Mouse (Mus musculus) embryonic facial prominence, embryonic 14.5 days (tissue): ENCODE data around the gene Sf1. TPM values are rescaled to one million over a fixed set of nuclear protein-coding genes. Genes with fewer than 3 reads are reported as not detected.

Source experiments
- ATAC-seq: fragments of 200-750 bp; cut with Nextera tagmentation; 2 replicates; pipeline ENCODE4 v1.8.0; 2017; ENCODE audit warnings: low read depth, moderate number of reproducible peaks, moderate TSS enrichment
- DNase-seq: peaks from one replicate; pipeline ENCODE4 v3.0.0-alpha.2; 2015; ENCODE audit warnings: low spot score
- H3K27ac ChIP-seq: fragments of 300-500 bp; sonication (generic); replicated peaks from 2 replicates; pipeline ENCODE4 v1.5.1; 2014; ENCODE audit warnings: low read depth, mild to moderate bottlenecking, low read length, moderate library complexity
- H3K27me3 ChIP-seq: fragments of 300-500 bp; sonication (generic); replicated peaks from 2 replicates; pipeline ENCODE4 v1.6.1; 2014; ENCODE audit warnings: low read length; ENCODE audit not compliant: control insufficient read depth, insufficient read depth
- H3K36me3 ChIP-seq: fragments of 300-500 bp; sonication (generic); 2 replicates; pipeline ENCODE4 v1.6.1; 2014; ENCODE audit warnings: low read length, mixed read lengths; ENCODE audit not compliant: control insufficient read depth, insufficient read depth
- H3K4me1 ChIP-seq: fragments of 300-500 bp; sonication (generic); 2 replicates; pipeline ENCODE4 v1.6.1; 2014; ENCODE audit warnings: antibody characterized with exemption, low read length; ENCODE audit not compliant: control insufficient read depth, insufficient read depth
- H3K4me2 ChIP-seq: fragments of 300-500 bp; sonication (generic); 2 replicates; pipeline ENCODE4 v1.6.1; 2014; ENCODE audit warnings: low read depth, mild to moderate bottlenecking, low read length, moderate library complexity, mixed read lengths
- H3K4me3 ChIP-seq: fragments of 300-500 bp; sonication (generic); 2 replicates; pipeline ENCODE4 v1.5.1; 2014; ENCODE audit warnings: low read depth, mild to moderate bottlenecking, low read length
- H3K9ac ChIP-seq: fragments of 300-500 bp; sonication (generic); 2 replicates; pipeline ENCODE4 v1.6.1; 2014; ENCODE audit warnings: low read depth, mild to moderate bottlenecking, low read length, moderate library complexity, mixed read lengths
- H3K9me3 ChIP-seq: fragments of 300-500 bp; sonication (generic); 2 replicates; pipeline ENCODE4 v1.6.1; 2016; ENCODE audit warnings: low read length; ENCODE audit not compliant: control insufficient read depth
- WGBS: fragments of 180-500 bp; shearing (Covaris S2); extraction: QIAGEN DNeasy Blood & Tissue Kit; methylation state at CpG from one replicate; pipeline ENCODE4 v1.1.7; 2014; 5-methylcytosine and 5-hydroxymethylcytosine counted together
- polyA plus RNA-seq: library from polyadenylated mRNA; unstranded; fragments of >200 nt; fragmentation: Nextera tagmentation; extraction: Ambion mirVana; gene quantifications from 2 replicates; pipeline ENCODE4 v1.2.1, GENCODE M21; 2014

Sf1 gene
- polyA plus RNA-seq, 1 experiment from 2014 or later: 135 TPM

GRCm38 (mm10) chr19:6363091-6363410 is 439 bp upstream of the Sf1 start:
- Histone ChIP-seq H3K36me3 (peaks cover 34% of the 10 kb centered on the region), H3K4me1 (peaks cover 10% of the 10 kb centered on the region), H3K4me3 (peak overlapping the region; percentile 99), H3K4me2 (peak overlapping the region; percentile 60), H3K9ac (peak overlapping the region; percentile 100), H3K27me3 (no peaks in the 10 kb centered on the region), H3K9me3 (no peaks in the 10 kb centered on the region), H3K27ac (peak overlapping the region; percentile 99)
- DNase-seq (no peak), ATAC-seq (no peak)
- 0% methylated on average over 11 of the region's 11 CpGs for WGBS

- Histone ChIP-seq H3K27ac (peak overlapping the region; percentile 99), H3K9ac (peak overlapping the region; percentile 100), H3K27me3 (no peaks in the 10 kb centered on the region), H3K4me1 (peaks cover 10% of the 10 kb centered on the region), H3K9me3 (no peaks in the 10 kb centered on the region), H3K4me3 (peak overlapping the region; percentile 99), H3K4me2 (peak overlapping the region; percentile 60), H3K36me3 (peaks cover 46% of the 10 kb centered on the region)
- DNase-seq: peak; percentile 94
- ATAC-seq: no peak
- 0% methylated on average over 36 of the region's 55 CpGs for WGBS
Observed at GRCm38 (mm10) chr19:6364317-6364725, 831 bp downstream of the Sf1 start.

- Histone ChIP-seq H3K27ac (peak overlapping the region; percentile 99; the same call in 1 of the 2 replicates), H3K36me3 (peaks cover 51% of the 10 kb centered on the region)
- WGBS: 4% methylated on average over 2 of the region's 2 CpGs
Observed at GRCm38 (mm10) chr19:6364842-6365241, 1.4 kb downstream of the Sf1 start.

GRCm38 (mm10) chr19:6370175-6370574 is 6.7 kb downstream of the Sf1 start:
- Histone ChIP-seq H3K9ac (no peak overlapping the region), H3K27ac (no peak overlapping the region), H3K36me3 (peaks cover 98% of the 10 kb centered on the region), H3K9me3 (no peaks in the 10 kb centered on the region), H3K27me3 (no peaks in the 10 kb centered on the region), H3K4me2 (no peak overlapping the region), H3K4me3 (no peak overlapping the region), H3K4me1 (peaks cover 6% of the 10 kb centered on the region)
- ATAC-seq (no peak), DNase-seq (no peak)
- 85% methylated on average over 2 of the region's 2 CpGs for WGBS

More at GRCm38 (mm10) chr19:6364842-6365241, 1.4 kb downstream of the Sf1 start:
- Histone ChIP-seq H3K4me1 (peaks cover 10% of the 10 kb centered on the region), H3K4me3 (peak overlapping the region; percentile 99), H3K27me3 (no peaks in the 10 kb centered on the region), H3K9ac (peak overlapping the region; percentile 100), H3K4me2 (peak overlapping the region; percentile 60), H3K9me3 (no peaks in the 10 kb centered on the region)
- ATAC-seq (no peak), DNase-seq (no peak)

- H3K4me2 ChIP-seq: no peak overlapping the region
- no peaks in the 10 kb centered on the region for H3K9me3 ChIP-seq
- H3K27ac ChIP-seq: no peak overlapping the region
- no peak overlapping the region for H3K9ac ChIP-seq
- H3K36me3 ChIP-seq: peaks cover 99% of the 10 kb centered on the region
- 94% methylated on average over 3 of the region's 3 CpGs for WGBS
- no peaks in the 10 kb centered on the region for H3K27me3 ChIP-seq
- no peak for ATAC-seq
- no peak overlapping the region for H3K4me3 ChIP-seq
- H3K4me1 ChIP-seq: no peaks in the 10 kb centered on the region
- no peak for DNase-seq
Observed at GRCm38 (mm10) chr19:6372433-6372832, 8.9 kb downstream of the Sf1 start.

GRCm38 (mm10) chr19:6373539-6374400 is 10.3 kb downstream of the Sf1 start:
- Histone ChIP-seq H3K4me2 (no peak overlapping the region), H3K9me3 (no peaks in the 10 kb centered on the region), H3K36me3 (peaks cover 99% of the 10 kb centered on the region), H3K4me1 (no peaks in the 10 kb centered on the region), H3K27me3 (no peaks in the 10 kb centered on the region), H3K9ac (no peak overlapping the region), H3K4me3 (no peak overlapping the region), H3K27ac (no peak overlapping the region)
- DNase-seq (peak; percentile 64), ATAC-seq (no peak)
- 69% methylated on average over 12 of the region's 12 CpGs for WGBS

- ATAC-seq (no peak), DNase-seq (no peak)
- Histone ChIP-seq H3K9ac (no peak overlapping the region), H3K36me3 (peaks cover 97% of the 10 kb centered on the region), H3K4me1 (no peaks in the 10 kb centered on the region), H3K27ac (no peak overlapping the region), H3K4me2 (no peak overlapping the region), H3K27me3 (no peaks in the 10 kb centered on the region), H3K4me3 (no peak overlapping the region), H3K9me3 (no peaks in the 10 kb centered on the region)
- whole genome bisulfite sequencing: 100% methylated on average over 6 of the region's 10 CpGs
Observed at GRCm38 (mm10) chr19:6374571-6374970, 11.1 kb downstream of the Sf1 start.

- H3K4me2 ChIP-seq: no peak overlapping the region
- no peak overlapping the region for H3K27ac ChIP-seq
- H3K9me3 ChIP-seq: no peaks in the 10 kb centered on the region
- no peaks in the 10 kb centered on the region for H3K27me3 ChIP-seq
- no peaks in the 10 kb centered on the region for H3K4me1 ChIP-seq
- H3K4me3 ChIP-seq: no peak overlapping the region
- no peak for ATAC-seq
- DNase-seq: no peak
- H3K9ac ChIP-seq: no peak overlapping the region
- WGBS: 96% methylated on average over 35 of the region's 42 CpGs
- H3K36me3 ChIP-seq: peaks cover 87% of the 10 kb centered on the region
Observed at GRCm38 (mm10) chr19:6375423-6376254, 12.1 kb downstream of the Sf1 start.
